Comparison of ENCODE assay signal across 28 mouse cellular contexts in genomic region chr3:61456598-61456997, GRCm38 (mm10).
"Had no signal": no experiment of that assay in that cellular context is flagged by ENCODE, and none has a peak within 500 bp of the region (broad histone marks: within the 10 kb centered on the region; RNA-seq: fewer than 3 reads in every experiment).

No protein-coding gene starts in this region.

- H3K4me1 ChIP-seq: embryonic facial prominence, embryonic 10.5 days; embryonic facial prominence, embryonic 12.5 days; embryonic facial prominence, embryonic 13.5 days; embryonic facial prominence, embryonic 15.5 days; forebrain, embryonic 10.5 days; forebrain, embryonic 12.5 days; forebrain, embryonic 13.5 days; forebrain, embryonic 15.5 days had no signal

- H3K4me2 ChIP-seq: embryonic facial prominence, embryonic 12.5 days; embryonic facial prominence, embryonic 13.5 days; embryonic facial prominence, embryonic 15.5 days; forebrain, embryonic 12.5 days; forebrain, embryonic 13.5 days; forebrain, embryonic 15.5 days had no signal

- ATAC-seq: forebrain, embryonic 13.5 days; forebrain, embryonic 14.5 days; forebrain, embryonic 15.5 days; forebrain, embryonic 16.5 days; forebrain, postnatal 0 days had no signal

- DNase-seq: cerebellum, adult 2 months; cerebellum, adult 8-10 months; cerebellum, adult 9-10 months; cerebellum, adult 9-11 months; cerebellum, postnatal 10 days; cerebellum, postnatal 14 days; cerebellum, postnatal 25 days; cerebellum, postnatal 36 days; embryo, embryonic 11 days; forebrain, postnatal 0 days; gastrocnemius, adult 2 months; gastrocnemius, postnatal 10 days; gastrocnemius, postnatal 14 days; gastrocnemius, postnatal 25 days; gastrocnemius, postnatal 36 days; heart, adult 11 months; heart, adult 18-20 months had no signal

- H3K9me3 ChIP-seq: embryonic facial prominence, embryonic 10.5 days; embryonic facial prominence, embryonic 12.5 days; embryonic facial prominence, embryonic 13.5 days; embryonic facial prominence, embryonic 15.5 days; forebrain, embryonic 10.5 days; forebrain, embryonic 12.5 days; forebrain, embryonic 13.5 days; forebrain, embryonic 15.5 days had no signal

- H3K36me3 ChIP-seq: embryonic facial prominence, embryonic 10.5 days; embryonic facial prominence, embryonic 12.5 days; embryonic facial prominence, embryonic 13.5 days; embryonic facial prominence, embryonic 15.5 days; forebrain, embryonic 10.5 days; forebrain, embryonic 12.5 days; forebrain, embryonic 15.5 days had no signal

- H3K27me3 ChIP-seq: embryonic facial prominence, embryonic 12.5 days; embryonic facial prominence, embryonic 13.5 days; embryonic facial prominence, embryonic 15.5 days; forebrain, embryonic 12.5 days; forebrain, embryonic 13.5 days; forebrain, embryonic 15.5 days had no signal

- H3K27ac ChIP-seq: embryonic facial prominence, embryonic 10.5 days; embryonic facial prominence, embryonic 12.5 days; embryonic facial prominence, embryonic 13.5 days; embryonic facial prominence, embryonic 15.5 days; forebrain, embryonic 10.5 days; forebrain, embryonic 12.5 days; forebrain, embryonic 13.5 days; forebrain, embryonic 15.5 days; gastrocnemius, adult 2 months had no signal

- H3K4me3 ChIP-seq: embryonic facial prominence, embryonic 10.5 days; embryonic facial prominence, embryonic 12.5 days; embryonic facial prominence, embryonic 13.5 days; embryonic facial prominence, embryonic 15.5 days; erythroblast, embryonic 14.5 days; forebrain, embryonic 10.5 days; forebrain, embryonic 12.5 days; forebrain, embryonic 13.5 days; forebrain, embryonic 15.5 days; gastrocnemius, adult 2 months had no signal

- H3K9ac ChIP-seq: embryonic facial prominence, embryonic 12.5 days; embryonic facial prominence, embryonic 13.5 days; embryonic facial prominence, embryonic 15.5 days; forebrain, embryonic 12.5 days; forebrain, embryonic 13.5 days; forebrain, embryonic 15.5 days; forebrain, postnatal 0 days had no signal
